Mouse (Mus musculus): ENCODE data around the gene S100a3.

The S100a3 gene

DNA sequence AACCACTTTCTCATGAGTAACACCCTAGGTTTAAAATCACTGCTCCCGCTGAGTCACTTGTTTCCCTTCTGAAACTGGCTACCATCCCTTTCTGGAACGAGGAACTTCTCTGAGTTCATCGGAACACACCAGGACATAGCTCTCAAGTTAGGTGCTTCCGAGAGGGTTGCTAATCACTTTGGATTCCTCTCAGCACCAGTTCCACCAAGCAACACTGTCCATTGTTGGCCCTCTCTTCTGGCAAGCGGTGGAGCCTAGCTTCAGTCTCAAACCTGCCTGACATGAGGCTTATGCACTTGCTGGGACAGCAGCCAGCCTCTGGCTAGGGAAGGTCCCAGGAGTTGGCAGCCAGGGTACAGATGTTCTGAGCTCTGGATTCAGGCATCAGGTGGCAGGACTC lies 14.3 kb downstream of the S100a3 start:
- DNase-seq (ENCODE audit: low spot score): no peak

DNA sequence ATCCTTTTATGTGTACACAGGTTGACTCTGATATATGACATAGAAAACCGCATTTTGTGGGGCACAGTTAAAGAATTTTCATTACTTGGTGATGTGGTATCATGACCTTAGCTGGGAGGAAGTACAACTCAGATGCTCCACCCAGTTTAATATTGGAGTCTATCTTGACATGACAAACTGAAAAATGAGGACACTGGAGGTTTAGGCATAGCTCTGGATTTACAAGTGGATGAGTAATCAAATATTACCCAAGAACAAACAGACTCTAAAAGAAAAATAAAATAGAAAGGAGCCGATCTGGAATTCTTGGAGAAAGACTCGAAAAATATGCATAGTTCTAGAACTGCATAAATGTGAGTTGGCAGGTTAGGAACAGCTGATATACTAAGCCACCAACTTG lies 14.9 kb downstream of the S100a3 start:
- no peak for DNase-seq (ENCODE audit: low spot score)

DNA sequence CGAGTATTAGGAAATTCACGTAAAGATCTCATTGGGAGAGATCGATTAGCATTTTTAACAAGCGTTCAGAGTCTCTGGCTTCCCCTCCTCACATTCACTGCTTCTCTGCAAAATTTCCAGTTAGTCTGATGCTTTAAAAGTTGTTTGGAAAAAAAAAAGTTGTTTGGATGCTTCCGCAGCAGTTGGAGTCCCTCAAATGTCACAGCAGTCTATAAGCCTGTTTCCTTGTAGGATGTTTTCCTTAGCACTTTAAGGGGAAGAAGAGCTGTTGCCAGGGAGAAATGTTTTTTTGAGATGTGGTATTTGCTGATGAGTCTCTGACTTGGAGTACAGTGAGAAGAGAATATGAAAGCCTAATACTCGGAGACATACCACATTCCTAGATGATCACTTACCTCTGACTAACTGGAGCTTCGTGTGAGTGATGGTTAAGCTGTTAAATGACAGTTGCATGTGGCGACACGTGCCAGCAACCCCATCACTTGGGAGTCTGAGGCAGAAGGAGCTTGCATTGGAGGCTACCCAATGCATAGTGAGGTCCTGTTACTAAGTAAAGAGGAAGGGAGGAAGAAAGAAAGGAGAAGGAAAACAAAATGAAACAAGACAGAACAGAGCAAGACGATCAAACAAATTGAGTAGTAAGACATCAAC lies 16.1 kb downstream of the S100a3 start:
- DNase-seq (ENCODE audit: low spot score): no peak

- no peak for DNase-seq (ENCODE audit: low spot score)
These were observed 19.1 kb downstream of the S100a3 start for GRCm38 (mm10) chr3:90579433-90579832.

DNA sequence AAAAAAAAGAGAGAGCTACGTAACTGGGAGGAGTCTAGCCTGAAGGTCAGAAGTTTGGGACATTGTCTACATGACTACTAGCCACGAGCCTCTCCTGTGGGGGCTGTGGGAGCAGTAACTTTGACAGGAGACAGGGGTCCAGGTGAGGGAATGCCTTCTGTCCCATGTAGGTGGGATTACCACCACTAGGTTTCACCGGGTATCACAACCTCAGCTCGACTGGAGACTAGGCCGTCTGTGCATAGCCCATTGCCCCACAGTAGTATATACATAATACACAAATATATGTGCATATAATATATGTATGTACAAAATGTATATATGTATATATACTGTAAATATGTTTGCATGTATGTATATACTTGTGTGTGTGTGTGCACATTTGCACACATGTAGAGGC lies 20.8 kb downstream of the S100a3 start:
- DNase-seq (ENCODE audit: low spot score): no peak

- no peak for DNase-seq (ENCODE audit: low spot score)
These were observed 21.8 kb downstream of the S100a3 start for GRCm38 (mm10) chr3:90582156-90582555.

DNA sequence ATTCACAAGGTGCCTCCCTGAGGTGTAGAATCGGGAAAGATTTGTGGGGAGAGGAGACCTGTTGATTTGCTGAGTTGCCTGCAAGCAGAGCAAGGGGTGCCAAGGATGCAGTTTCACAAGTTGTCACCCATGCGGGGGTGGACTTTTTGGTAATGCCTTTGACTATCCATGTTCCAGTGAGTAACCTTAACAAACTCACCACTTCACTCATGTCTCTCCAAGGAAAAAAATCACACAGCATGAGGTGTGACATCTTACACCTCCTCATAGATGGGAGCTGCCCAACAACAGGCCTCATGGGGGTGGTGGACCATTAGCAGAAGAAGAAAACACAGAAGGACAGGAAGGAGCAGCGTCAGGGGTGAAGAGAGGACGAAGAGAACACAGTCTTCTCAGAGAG lies 22.2 kb downstream of the S100a3 start:
- DNase-seq (ENCODE audit: low spot score): no peak

DNA sequence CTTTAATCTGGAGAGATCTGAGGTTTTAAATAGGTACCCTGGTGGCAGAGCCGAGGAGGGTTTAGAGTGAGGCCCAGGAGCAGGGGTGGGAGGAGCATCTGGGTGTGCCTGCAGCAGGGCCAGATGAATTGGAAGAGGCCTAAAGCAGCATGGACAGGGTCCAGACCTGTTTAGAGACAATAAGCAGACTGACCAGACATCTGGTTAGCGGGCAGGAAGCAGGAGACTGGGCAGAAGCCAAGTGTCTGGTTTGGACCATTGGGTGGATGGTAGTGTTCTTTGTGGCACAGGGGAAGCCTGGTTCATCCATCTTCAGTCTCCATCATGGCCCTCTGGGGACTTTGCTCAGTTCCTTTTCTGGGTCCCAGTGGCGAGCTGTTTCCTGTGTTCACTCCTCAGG lies 23.5 kb downstream of the S100a3 start:
- DNase-seq (ENCODE audit: low spot score): no peak

DNA sequence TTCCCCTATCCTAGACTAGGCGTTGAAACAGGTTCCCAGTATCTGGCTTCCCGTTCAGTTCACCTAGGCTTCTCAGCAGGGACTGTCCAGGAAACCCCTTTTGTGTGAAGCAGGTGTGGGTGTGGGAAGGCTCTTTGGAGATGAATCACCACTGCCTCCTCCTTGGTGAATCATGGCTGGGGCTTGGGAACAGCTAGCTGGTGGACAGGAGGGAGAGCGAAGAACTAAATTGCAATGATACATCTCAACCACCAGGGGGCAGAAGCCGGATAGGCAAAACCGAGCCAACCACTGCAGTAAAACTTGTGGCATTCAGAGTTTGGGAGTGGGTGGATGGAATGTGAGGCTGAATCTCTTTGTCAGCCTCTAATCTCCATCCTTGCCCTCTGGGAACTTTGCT lies 25.2 kb downstream of the S100a3 start:
- peak; percentile 63 for DNase-seq (ENCODE audit: low spot score)

DNA sequence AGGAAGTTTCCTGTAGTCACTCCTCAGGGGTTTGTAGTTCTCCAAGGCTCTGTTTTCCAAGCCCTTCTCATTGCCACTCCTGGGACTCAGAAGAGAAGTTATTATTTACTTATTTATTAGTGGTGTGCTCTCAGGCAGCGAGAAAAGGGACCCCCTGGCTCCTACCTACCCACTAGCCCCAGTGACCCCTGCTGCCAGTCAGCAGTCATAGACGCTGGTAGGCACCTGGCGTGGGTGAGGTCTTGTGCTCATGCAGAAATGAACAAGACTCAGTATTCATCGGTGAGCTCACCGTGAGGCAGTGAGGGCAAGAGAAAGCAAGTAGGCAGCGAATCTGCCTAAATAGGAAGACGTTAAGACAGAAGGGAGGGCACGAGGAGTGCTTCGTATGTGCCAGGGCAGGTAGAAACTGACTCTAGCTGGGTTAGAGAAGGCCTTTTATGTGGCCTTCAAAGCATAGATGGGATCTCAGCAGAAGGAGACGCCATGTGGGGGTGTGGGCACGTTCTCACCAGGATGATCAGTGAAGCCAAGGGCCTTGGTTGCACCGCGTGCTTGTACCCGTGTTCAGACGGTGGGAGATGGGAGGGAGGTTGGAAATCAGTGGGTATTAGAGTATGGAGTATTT lies 25.8 kb downstream of the S100a3 start:
- DNase-seq (ENCODE audit: low spot score): no peak

DNA sequence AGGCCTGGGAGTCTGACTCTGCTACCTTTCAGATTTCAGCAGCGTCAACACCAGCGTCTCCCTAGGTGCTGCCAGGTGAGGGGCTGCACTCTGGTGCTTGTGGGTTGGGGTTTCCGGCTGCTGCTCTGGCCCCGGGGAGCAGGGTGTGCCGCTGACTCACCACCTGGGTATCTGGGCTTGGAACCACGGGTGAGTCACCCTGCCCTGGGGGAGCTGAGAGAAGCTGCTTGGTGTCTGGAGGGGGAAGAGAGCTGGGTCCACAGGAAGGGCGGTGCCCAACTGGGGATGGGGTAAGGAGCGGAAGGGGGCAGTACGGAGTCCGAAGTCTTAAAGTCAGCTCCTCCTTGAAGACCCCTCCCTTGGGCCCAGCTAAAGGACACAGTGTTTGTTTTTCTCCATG lies 26.5 kb downstream of the S100a3 start:
- no peak for DNase-seq (ENCODE audit: low spot score)

GRCm38 (mm10) chr3:90587361-90588101 lies 27.2 kb downstream of the S100a3 start:
- peak; percentile 28 for DNase-seq (ENCODE audit: low spot score)

DNA sequence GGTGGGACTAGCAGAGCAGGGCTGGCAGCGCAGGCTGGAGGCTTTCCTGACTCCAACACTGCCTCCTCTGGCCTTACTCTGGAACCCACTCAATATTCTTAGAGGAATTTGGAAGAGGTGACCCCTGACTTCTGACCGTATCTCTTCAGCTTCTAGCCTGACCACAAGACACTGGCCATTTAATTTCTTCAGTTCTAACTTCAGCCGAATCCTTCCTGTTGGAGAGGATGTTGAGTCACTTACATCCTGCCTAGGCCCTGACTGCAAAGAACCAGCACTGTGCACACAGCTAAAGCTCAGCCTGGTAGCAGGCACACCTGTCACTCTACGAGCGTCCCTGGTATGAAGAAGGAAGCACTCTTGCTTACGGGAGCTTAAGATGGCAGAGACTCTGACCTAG lies 29.0 kb downstream of the S100a3 start:
- DNase-seq (ENCODE audit: low spot score): no peak

DNA sequence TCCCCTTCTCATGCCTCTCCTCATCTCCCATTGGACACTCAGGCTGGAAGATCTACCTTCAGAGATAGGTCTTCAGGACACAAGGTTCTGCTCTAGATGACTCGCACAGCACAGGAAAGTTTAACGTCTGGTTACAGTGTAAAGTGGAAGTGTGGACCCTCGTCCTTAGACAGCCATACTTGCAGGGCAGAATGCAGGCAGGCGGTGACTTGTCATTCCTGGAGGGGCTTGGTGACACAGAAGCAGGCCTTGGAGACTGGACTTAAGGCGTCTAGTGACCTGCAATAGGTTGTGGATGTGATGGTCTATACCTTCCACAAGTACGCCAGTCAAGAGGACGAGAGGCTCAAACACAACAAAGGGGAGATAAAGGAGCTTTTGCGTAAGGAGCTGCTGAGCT lies 29.6 kb downstream of the S100a3 start, which contains the start of gene S100a2:
TSS of gene S100a2 (plus strand) at position 301 of the 400 bp plus-strand sequence.
- no peak for DNase-seq (ENCODE audit: low spot score)

DNA sequence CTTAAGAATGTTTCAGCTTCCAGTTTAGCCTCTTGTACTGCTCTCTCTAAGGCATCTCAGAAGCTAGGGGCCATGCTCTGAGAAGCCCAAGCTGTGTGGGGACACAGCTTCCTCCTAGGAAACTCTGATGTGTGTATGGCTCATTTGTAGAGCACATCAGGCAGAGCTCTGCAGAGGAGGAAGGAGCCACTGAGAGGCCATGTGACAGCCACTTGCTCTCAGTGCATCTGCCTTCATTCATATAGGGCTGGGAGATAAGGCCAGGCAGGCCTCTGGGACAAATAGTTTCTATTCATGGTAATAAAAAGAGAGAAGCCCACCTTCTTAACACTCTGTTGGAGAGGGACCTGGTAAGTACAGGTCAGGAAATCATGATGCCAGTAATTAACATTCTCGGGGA lies 34.1 kb downstream of the S100a3 start:
- no peak for DNase-seq (ENCODE audit: low spot score)

DNA sequence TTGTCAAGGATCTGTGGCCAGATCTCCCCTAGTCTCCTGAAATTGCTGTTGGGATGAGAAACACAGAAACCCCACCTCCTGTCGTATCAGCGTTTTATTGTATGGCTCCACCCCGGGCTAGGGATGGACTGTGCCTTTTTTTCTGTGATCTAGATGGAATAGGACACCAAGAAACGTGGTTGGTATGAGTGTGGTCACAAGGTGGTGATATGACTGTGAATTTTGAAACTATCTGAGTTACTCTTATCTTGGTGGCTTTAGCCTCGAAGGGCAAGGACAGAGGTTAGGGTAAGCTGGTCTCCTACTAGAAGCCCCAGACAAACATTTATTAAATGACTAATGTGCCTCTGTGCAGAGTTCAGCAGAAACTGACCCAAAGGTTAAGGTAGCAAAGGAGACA lies 35.2 kb downstream of the S100a3 start:
- DNase-seq (ENCODE audit: low spot score): no peak

DNA sequence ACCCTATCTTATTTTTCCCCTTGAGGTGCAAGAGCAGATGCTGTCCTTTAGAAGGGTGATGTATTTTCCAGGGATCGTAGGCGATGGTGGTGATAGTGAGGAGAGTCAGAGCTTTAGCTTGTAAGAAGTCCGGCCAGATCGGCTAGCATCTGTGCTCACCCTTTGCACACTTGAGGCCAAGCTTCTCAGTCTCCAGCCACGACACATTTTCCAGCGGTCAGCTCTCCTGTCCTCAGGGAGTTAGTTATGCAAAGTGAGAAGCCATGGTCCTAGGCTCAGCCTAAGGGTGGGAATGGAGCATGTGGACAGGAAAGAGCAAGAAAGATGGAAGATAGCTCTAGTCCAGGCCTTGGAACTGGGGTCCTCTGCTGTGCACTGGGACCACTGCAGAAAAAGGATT lies 36.4 kb downstream of the S100a3 start:
- no peak for DNase-seq (ENCODE audit: low spot score)

DNA sequence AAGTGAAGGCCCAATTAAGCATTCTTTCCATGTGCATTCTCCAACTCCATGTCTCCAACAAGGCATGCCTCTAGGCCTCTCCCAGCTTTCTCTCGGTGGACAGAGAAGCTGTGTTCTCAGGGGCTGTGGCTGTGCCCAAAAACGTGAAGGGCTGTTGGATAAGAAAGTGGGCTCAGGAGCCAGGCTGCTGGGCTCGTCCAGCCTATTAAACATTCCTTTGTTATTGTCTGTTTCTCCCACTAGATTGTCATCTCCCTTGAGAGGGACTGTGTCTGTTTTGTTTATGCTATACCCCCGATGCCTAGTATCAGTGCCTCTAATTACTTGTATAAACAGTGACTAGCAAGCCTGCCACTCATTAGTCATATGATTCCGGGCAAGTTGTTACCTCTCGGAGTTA lies 37.4 kb downstream of the S100a3 start:
- no peak for DNase-seq (ENCODE audit: low spot score)

- no peak for DNase-seq (ENCODE audit: low spot score)
These were observed 37.8 kb downstream of the S100a3 start for GRCm38 (mm10) chr3:90598212-90598611.

- no peak for DNase-seq (ENCODE audit: low spot score)
These were observed 39.0 kb downstream of the S100a3 start for GRCm38 (mm10) chr3:90599401-90599800.

GRCm38 (mm10) chr3:90600036-90600435 lies 39.7 kb downstream of the S100a3 start:
- DNase-seq (ENCODE audit: low spot score): no peak

GRCm38 (mm10) chr3:90600458-90601195 lies 40.2 kb downstream of the S100a3 start:
- DNase-seq (ENCODE audit: low spot score): no peak

All from layer of hippocampus, adult 11-12 months (tissue).